In the genomic region with DNA sequence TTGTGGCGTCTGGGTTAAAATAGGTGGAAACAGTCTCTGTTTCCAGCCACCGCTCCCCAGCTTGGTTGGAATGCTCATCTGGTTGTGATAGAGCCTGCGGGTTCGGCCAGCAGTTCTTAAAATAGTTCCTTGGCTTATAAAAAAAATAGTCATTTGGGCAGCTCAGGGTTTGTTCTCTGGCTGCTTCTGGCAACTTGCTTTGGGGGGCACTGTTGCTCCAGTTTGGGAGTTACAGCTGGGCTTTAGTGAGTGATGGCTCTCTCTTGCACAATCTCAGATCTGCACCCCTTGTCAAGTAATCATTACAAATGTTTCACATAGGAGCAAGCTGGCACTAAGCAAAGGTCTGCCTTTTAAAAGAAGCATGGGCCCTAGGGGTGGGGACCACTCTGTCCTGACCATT, we compare ENCODE assay signal across 8 mouse cellular contexts.
DNase-seq lines count a peak whose midpoint lies in the region; TF ChIP-seq lines count a peak whose summit lies in the region.

No protein-coding gene starts in this region.

- no peak overlapping the region for H3K4me3 ChIP-seq in layer of hippocampus, adult 2 months

- H3K27ac ChIP-seq in layer of hippocampus, adult 2 months, result no peak overlapping the region

- TF ChIP-seq CTCF in layer of hippocampus, adult 2 months (conservative IDR thresholded peaks at IDR 0.05), result peak; percentile 76

- DNase-seq in Muller cell, postnatal 12 days (ENCODE audit: inconsistent ontology term), result peak; percentile 77
- DNase-seq in cerebellum, adult 9-10 months, result peak; percentile 74
- DNase-seq in forelimb bud, embryonic 11.5 days (ENCODE audit: low read depth, low spot score), result peak; percentile 73
- peak; percentile 72 for DNase-seq in heart, postnatal 4 days
- peak; percentile 18 to 56 for DNase-seq in layer of hippocampus, adult 2 months (ENCODE audit: low spot score in 2 of 2)
- peak; percentile 60 for DNase-seq in lung, postnatal 36 days
- DNase-seq in skeletal muscle tissue, adult 2 months (ENCODE audit: low read depth, low spot score), result peak; percentile 63
- no peak for DNase-seq in spleen, adult 12 weeks (ENCODE audit: low spot score)
